Mouse (Mus musculus) bone marrow, adult 2 months (tissue): ENCODE data around the gene Bag3. TPM values are rescaled to one million over a fixed set of nuclear protein-coding genes. Genes with fewer than 3 reads are reported as not detected.

ENCODE experiments used
- H3K27ac ChIP-seq: fragments of 200-500 bp; 2 replicates; pipeline ENCODE4 v1.5.1; 2012; ENCODE audit warnings: low read depth, mild to moderate bottlenecking, control low read depth, inconsistent platforms, low read length; ENCODE audit not compliant: control insufficient read depth, poor library complexity, insufficient read depth
- H3K4me1 ChIP-seq: fragments of 200-500 bp; 2 replicates; pipeline ENCODE4 v1.6.1; 2011; ENCODE audit warnings: low read length; ENCODE audit not compliant: control insufficient read depth, insufficient read depth
- H3K4me3 ChIP-seq: fragments of 200-500 bp; replicated peaks from 2 replicates; pipeline ENCODE3; 2011; ENCODE audit warnings: mild to moderate bottlenecking, low read depth, low read length, control low read depth; ENCODE audit not compliant: control insufficient read depth
- CTCF ChIP-seq: fragments of 200-500 bp; IDR thresholded peaks from 2 replicates; pipeline ENCODE4 v1.5.1; 2011; ENCODE audit warnings: low read length, control low read depth; ENCODE audit not compliant: control insufficient read depth, insufficient read depth
- POLR2A ChIP-seq: fragments of 200-500 bp; IDR thresholded peaks from 2 replicates; pipeline ENCODE4 v1.6.1; 2011; ENCODE audit warnings: low read depth, mild to moderate bottlenecking, control low read depth, low read length, borderline replicate concordance; ENCODE audit not compliant: control insufficient read depth
- WGBS: fragments of 180-500 bp; shearing (Covaris S2); methylation state at CpG from one replicate; pipeline ENCODE4 v1.1.7; 2018; 5-methylcytosine and 5-hydroxymethylcytosine counted together
- polyA plus RNA-seq: library from polyadenylated mRNA; stranded (reverse); fragments of >200 nt; gene quantifications from 2 replicates; pipeline ENCODE4 v1.2.4, GENCODE M21; 2011; ENCODE audit warnings: low replicate concordance; ENCODE audit not compliant: missing spikeins, insufficient read depth, insufficient read length

The Bag3 gene
- polyA plus RNA-seq, 1 experiment, result 10.6 TPM

DNA sequence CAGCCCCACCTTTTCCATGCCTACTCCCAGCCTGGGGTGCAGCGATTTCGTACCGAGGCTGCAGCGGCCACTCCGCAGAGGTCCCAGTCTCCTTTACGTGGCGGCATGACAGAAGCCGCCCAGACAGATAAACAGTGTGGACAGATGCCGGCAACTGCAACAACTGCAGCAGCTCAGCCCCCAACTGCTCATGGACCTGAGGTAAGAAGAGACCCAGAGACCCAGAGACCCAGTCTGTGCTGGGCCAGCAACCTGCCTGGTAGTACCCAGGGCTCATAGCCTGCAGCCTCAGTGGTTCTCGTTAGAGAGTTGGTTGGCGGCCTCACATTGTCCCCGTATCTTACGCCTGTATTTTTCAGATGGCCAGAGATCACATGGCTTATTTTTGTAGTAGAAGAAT lies 16.7 kb downstream of the Bag3 start:
- Histone ChIP-seq H3K4me1 (no peaks in the 10 kb centered on the region), H3K27ac (no peak overlapping the region)

GRCm38 (mm10) chr7:128540734-128541133 lies 17.3 kb downstream of the Bag3 start:
- Histone ChIP-seq H3K27ac (no peak overlapping the region), H3K4me3 (no peak overlapping the region), H3K4me1 (no peaks in the 10 kb centered on the region)
- no peak for TF ChIP-seq POLR2A
- no peak for TF ChIP-seq CTCF
- 90% methylated on average over 16 of the region's 16 CpGs for WGBS

More for the DNA sequence above, 16.7 kb downstream of the Bag3 start:
- H3K4me3 ChIP-seq, result no peak overlapping the region
- TF ChIP-seq CTCF (no peak), POLR2A (no peak)
- WGBS, result 94% methylated on average over 13 of the region's 13 CpGs

- no peaks in the 10 kb centered on the region for H3K4me1 ChIP-seq
- H3K4me3 ChIP-seq, result no peak overlapping the region
- 88% methylated on average over 9 of the region's 9 CpGs for WGBS
- H3K27ac ChIP-seq, result no peak overlapping the region
- TF ChIP-seq CTCF, result no peak
- no peak for TF ChIP-seq POLR2A
Observed at GRCm38 (mm10) chr7:128541186-128541585, 17.8 kb downstream of the Bag3 start.

DNA sequence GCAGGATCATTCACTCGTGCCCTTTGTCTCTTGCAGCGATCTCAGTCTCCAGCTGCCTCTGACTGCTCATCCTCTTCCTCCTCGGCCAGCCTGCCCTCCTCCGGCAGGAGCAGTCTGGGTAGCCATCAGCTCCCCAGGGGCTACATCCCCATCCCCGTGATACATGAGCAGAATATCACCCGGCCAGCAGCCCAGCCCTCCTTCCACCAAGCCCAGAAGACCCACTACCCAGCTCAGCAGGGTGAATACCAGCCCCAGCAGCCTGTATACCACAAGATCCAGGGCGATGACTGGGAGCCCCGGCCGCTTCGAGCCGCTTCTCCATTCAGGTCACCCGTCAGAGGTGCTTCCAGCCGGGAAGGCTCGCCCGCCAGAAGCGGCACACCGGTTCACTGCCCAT lies 18.4 kb downstream of the Bag3 start:
- no peak overlapping the region for H3K4me3 ChIP-seq
- TF ChIP-seq POLR2A (no peak), CTCF (no peak)
- no peaks in the 10 kb centered on the region for H3K4me1 ChIP-seq
- WGBS, result 89% methylated on average over 17 of the region's 17 CpGs
- peak overlapping the region; percentile 20; the same call in 1 of the 2 replicates for H3K27ac ChIP-seq

DNA sequence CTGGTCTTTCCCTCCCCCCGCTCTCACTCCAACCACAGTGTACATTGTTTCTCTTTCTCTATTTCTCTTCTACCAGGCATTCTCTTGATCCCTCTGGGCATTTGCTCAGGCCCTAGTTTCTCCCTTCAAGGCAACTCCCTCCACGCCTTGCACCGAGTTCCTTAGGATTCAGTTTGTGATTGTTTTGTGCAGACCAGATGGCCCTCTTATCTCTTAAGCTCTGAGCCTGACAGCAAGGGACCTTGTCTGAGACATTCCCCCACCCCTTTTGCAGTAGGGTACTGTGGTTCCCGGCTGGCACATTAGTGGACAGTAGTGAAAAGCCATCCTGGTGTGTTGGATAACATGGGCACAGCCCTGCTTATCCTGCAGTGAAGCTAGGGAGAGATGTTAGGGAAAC lies 19.1 kb downstream of the Bag3 start:
- H3K4me3 ChIP-seq, result no peak overlapping the region
- no peak overlapping the region for H3K27ac ChIP-seq
- no peaks in the 10 kb centered on the region for H3K4me1 ChIP-seq
- WGBS, result 71% methylated on average over 4 of the region's 4 CpGs
- TF ChIP-seq CTCF (no peak), POLR2A (no peak)

GRCm38 (mm10) chr7:128543148-128543855 lies 19.9 kb downstream of the Bag3 start:
- Histone ChIP-seq H3K4me3 (no peak overlapping the region), H3K4me1 (no peaks in the 10 kb centered on the region), H3K27ac (no peak overlapping the region)
- TF ChIP-seq CTCF, result no peak
- no peak for TF ChIP-seq POLR2A
- 74% methylated on average over 14 of the region's 14 CpGs for WGBS

DNA sequence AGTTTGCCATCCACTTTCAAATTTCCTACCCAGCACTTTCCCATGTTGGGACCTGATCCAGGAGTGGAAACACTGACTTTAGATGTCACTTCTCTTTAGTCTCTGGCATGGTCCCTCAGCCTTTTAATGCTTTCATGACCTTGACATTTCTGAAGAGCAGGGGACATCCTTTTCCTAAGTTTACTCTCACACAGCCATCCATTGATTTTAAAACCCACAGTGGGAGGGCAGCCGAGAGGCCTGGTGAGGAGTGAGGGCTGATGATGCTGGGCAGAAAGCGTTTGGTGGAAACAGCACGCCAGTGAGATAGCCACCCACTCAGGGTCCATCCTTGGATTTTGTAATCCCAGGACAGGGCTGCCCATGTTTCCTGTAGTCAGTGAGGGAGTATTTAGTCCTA lies 20.5 kb downstream of the Bag3 start:
- no peak overlapping the region for H3K4me3 ChIP-seq
- TF ChIP-seq POLR2A, result no peak
- no peak for TF ChIP-seq CTCF
- no peak overlapping the region for H3K27ac ChIP-seq
- 85% methylated on average over 3 of the region's 3 CpGs for WGBS
- H3K4me1 ChIP-seq, result no peaks in the 10 kb centered on the region

DNA sequence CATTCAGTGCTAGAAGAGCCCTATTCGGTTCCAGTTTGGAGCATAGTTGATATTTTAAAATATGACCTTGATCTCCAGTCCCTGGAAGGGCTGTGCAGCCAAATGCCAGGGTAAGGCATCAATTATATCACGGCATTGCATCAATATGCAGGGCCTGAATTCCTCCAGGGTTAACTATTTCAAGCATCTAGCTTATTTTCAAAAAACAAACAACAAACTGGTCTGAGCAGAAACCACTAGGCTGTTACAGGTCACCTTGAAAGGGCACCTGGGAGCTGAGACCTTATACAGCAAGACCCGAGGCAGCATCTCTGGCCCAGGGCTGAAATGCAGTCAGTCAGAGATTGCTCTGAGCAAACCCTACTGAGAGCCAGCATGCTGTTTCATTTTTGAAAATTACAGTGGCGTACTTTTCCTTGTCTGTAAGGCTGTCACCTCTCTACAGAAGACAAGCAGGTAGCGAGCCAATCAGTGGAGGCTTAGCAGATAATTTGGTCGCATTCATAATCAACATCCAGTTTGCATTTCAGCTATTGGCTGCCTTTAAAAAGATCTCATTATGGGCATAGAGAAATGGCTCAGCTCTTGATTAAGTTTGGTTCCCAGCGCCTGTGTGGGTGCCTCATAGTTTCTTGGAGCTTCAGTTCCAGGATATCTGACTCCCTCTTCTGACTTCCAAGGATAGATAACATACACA lies 21.3 kb downstream of the Bag3 start:
- WGBS, result 87% methylated on average over 7 of the region's 7 CpGs
- Histone ChIP-seq H3K4me3 (no peak overlapping the region), H3K27ac (no peak overlapping the region), H3K4me1 (no peaks in the 10 kb centered on the region)
- TF ChIP-seq POLR2A (no peak), CTCF (no peak)

DNA sequence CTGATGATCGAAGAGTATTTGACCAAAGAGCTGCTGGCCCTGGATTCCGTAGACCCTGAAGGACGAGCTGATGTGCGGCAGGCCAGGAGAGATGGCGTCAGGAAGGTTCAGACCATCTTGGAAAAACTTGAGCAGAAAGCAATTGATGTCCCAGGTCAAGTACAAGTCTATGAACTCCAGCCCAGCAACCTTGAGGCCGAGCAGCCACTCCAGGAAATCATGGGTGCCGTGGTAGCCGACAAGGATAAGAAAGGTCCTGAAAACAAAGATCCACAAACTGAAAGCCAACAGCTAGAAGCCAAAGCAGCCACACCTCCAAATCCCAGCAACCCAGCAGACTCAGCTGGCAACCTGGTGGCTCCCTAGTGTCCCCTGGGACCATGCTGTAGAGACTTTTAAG lies 22.6 kb downstream of the Bag3 start:
- H3K4me3 ChIP-seq, result no peak overlapping the region
- WGBS, result 88% methylated on average over 8 of the region's 8 CpGs
- no peak for TF ChIP-seq CTCF
- no peak for TF ChIP-seq POLR2A

More for the DNA sequence above, 22.6 kb downstream of the Bag3 start:
- Histone ChIP-seq H3K27ac (no peak overlapping the region), H3K4me1 (no peaks in the 10 kb centered on the region)
